Mouse (Mus musculus) activated CD4-positive, CD25-positive, alpha-beta regulatory T cell (primary cell): Measurements from ENCODE around the gene Lrrc61. TPM values are rescaled to one million over a fixed set of nuclear protein-coding genes. Genes with fewer than 3 reads are reported as not detected.

ENCODE experiments used
- polyA plus RNA-seq, 2 experiments: library from polyadenylated mRNA; unstranded; fragments of 100-300 nt; shearing (Covaris generic); gene quantifications; one replicate each; pipeline ENCODE4 v1.2.1; 2017

The Lrrc61 gene
- 10 to 100 TPM; 25.9 to 45.8 TPM for polyA plus RNA-seq

GRCm38 (mm10) chr6:48554280-48555103 lies at the start of gene Lrrc61:
TSS of gene Lrrc61 (plus strand) at chr6:48554796.

DNA sequence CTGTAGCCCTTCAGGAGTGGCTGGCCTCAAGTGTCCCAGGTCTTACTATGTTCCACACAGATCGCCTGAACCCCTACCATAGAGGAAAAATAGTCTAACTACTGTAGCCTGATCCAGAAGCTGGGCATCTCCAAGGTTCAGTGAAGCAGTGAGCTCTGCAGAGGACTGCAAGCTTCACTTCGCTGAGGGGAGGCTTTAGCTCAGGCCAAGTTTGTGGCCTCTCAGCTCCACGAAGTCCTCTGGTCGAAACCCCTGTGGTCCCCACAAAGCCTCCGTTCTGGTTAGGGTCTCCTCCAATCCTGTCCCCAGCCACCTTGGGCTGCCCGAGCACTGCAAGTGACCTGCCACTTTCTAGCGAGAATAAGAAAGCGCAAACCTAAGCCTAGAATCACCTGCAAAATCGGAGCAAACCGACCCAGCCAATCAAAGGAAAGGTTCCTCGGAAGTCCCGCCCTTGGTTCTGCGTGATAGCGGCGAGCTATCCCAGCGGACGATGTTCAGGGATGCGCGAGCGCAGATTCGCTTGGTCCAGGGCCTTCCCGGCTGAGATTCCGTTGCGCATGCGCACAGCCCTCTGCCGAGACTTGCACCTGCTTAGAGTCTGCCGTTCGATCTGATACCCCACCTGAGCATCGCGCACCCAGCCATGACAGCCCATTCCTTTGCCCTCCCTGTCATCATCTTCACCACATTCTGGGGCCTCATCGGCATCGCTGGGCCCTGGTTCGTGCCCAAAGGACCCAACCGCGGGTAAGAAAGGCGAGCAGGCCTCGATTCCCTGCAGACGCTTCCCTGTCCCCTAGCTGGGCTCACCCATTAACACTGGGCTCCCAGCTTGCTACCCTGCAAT lies 17.3 kb upstream of the Lrrc61 start, which contains the start of gene Atp6v0e2:
Gene Atp6v0e2, plus strand, starts transcription at position 511 of the 850 bp plus-strand sequence.

DNA sequence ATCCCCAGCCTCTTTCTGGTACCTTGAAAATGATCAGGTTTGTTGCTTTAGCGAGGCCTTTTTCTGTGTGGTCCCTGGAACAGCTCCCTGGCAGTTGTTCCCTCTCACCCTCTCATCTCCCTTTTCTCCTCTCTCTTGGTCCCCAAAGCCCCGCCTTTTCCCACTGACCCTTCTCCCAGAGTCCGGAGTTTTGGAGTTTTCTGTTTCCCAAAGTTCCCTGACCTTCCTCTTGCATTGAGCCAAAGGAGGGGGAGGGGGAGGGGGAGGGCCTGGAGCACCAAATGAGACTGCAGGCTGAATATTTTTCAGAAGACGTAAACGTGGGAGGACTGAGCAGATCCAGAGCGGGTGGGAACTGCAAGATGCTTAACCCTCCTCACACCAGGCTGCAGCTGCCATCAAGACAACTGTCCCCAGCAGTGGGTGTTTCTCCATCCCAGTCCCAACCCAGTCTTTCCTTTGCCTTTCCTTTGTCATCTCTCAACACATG lies 18.0 kb downstream of the Lrrc61 start, which contains the start of gene Rarres2:
Gene Rarres2, minus strand, starts transcription at position 218 of the 490 bp plus-strand sequence.

DNA sequence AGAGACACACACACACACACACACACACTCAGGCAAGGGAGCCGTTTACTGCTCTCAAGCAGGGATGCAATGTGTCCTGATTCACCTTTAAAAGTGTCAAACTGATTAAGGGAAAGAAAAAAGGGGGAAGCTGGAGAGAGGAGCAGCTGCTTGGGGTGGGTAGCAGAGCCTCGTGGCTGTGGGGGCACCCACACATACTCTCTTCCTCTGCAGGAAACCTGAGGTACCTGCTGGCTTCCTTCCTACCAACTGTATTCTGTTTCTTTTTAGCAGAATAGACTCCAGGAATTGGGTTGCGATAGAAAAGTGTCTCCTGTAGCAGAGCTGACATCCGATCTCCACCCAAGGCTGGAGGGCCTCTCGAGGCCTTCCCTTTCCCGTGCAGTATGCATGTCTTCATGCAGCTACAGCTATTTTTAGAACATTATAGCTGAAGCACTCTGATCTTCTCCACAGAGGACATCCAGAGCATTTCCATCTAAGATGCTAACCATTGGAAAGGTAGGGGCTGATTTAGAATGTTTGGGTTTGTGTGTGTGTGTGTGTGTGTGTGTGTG lies 34.7 kb downstream of the Lrrc61 start, which contains the start of gene Gm45021:
Gene Gm45021, plus strand, starts transcription at position 417 of the 557 bp plus-strand sequence.

GRCm38 (mm10) chr6:48593158-48594042 lies 38.8 kb downstream of the Lrrc61 start, which contains the start of the genes Repin1 and Gm44965:
TSS of gene Repin1 (plus strand) at chr6:48593883.
TSS of gene Gm44965 (plus strand) at chr6:48593941.

DNA sequence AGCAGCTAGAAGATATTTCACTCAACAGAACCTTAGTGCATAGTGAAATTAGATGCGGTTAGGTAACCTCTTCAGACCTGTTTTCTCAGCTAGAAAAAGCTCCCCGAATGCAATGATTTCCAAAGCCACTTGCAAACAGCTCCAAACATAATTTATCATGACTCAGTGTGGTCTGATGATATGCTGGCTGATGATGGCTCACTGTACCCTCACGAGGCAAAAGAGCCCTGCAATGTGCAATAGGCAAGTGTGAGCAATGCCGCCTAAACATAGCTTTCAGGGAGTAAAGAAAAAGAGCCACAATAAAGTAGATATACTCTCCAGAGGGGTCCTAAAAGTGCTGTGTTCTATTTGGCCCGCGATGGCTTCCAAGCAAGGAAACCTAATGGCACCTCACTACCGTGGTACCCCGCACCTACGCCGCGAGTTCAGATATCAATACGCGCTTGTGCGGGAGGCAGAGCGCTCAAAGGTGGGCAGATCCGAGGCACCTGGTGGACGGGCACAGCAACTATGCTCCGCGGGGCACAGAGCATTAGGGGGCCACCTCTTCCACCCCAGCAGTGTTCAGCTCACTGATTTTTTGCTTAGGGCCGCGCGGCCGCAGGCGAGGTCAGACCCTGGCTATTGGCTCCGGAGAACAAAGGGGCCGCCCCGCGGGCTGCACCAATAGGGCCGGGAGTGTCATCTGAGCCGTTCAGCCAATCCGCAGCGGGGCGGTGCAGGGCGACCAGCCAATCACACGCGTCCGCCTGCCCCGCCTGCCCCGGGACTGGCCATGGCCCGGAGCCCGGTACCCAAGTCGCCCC lies 46.9 kb downstream of the Lrrc61 start, which contains the start of gene Zfp775:
Gene Zfp775, plus strand, starts transcription at position 793 of the 809 bp plus-strand sequence.

Other genes with a start within 250 kb of the Lrrc61 start
- gene Krba1, start 159.2 kb upstream of the Lrrc61 start, polyA plus RNA-seq = 10 to 100 TPM; 15.5 to 18.2 TPM
- gene Zfp467, start 109.0 kb upstream of the Lrrc61 start, polyA plus RNA-seq = 10 to 100 TPM; 22.8 to 30.4 TPM
- gene Sspo, start 106.6 kb upstream of the Lrrc61 start, polyA plus RNA-seq = under 1 TPM; 0.14 TPM
- gene Atp6v0e2, start 17.2 kb upstream of the Lrrc61 start, polyA plus RNA-seq = under 1 TPM in 1 of 2 experiments, not detected in 1; 0.48 TPM
- gene Rarres2, start 18.0 kb downstream of the Lrrc61 start, polyA plus RNA-seq = not detected
- gene Gm45021, start 34.8 kb downstream of the Lrrc61 start, polyA plus RNA-seq = under 1 TPM in 1 of 2 experiments, not detected in 1; 0.66 TPM
- 1 to 10 TPM; 3.7 to 3.9 TPM for gene Repin1, start 39.1 kb downstream of the Lrrc61 start, polyA plus RNA-seq
- gene Gm44965, start 39.1 kb downstream of the Lrrc61 start, polyA plus RNA-seq = not detected
- gene Zfp775, start 47.3 kb downstream of the Lrrc61 start, polyA plus RNA-seq = 1 to 10 TPM; 5.0 to 6.3 TPM
- gene AI854703, start 72.0 kb downstream of the Lrrc61 start, polyA plus RNA-seq = 1 to 10 TPM; 1.9 to 3.2 TPM
- gene Gimap8, start 92.4 kb downstream of the Lrrc61 start, polyA plus RNA-seq = 100 to 1,000 TPM in 1 of 2 experiments, 10 to 100 TPM in 1; 70.0 to 140 TPM
- gene Gimap9, start 121.3 kb downstream of the Lrrc61 start, polyA plus RNA-seq = 100 to 1,000 TPM; 214 to 248 TPM
- 1,000 to 10,000 TPM; 1,333 to 1,797 TPM for gene Gimap4, start 129.8 kb downstream of the Lrrc61 start, polyA plus RNA-seq
- 100 to 1,000 TPM; 817 to 869 TPM for gene Gimap6, start 153.4 kb downstream of the Lrrc61 start, polyA plus RNA-seq
- gene Gm28053, start 163.8 kb downstream of the Lrrc61 start, polyA plus RNA-seq = 10 to 100 TPM; 17.3 to 28.7 TPM
- 100 to 1,000 TPM; 203 to 540 TPM for gene Gimap7, start 163.8 kb downstream of the Lrrc61 start, polyA plus RNA-seq
- gene Gimap1, start 184.3 kb downstream of the Lrrc61 start, polyA plus RNA-seq = 100 to 1,000 TPM; 503 to 521 TPM
- 100 to 1,000 TPM; 206 to 224 TPM for gene Gimap5, start 191.4 kb downstream of the Lrrc61 start, polyA plus RNA-seq
- gene Gimap3, start 216.1 kb downstream of the Lrrc61 start, polyA plus RNA-seq = 1,000 to 10,000 TPM; 1,187 to 1,607 TPM